Mouse (Mus musculus) right cerebral cortex, postnatal 10 days (tissue): Measurements from ENCODE around the gene Rpl23a.

Experiments used
- DNase-seq, 2 experiments: peaks; one replicate each; pipeline ENCODE4 v3.0.0; 2021; ENCODE audit warnings: low spot score in 2 of 2

The Rpl23a gene

GRCm38 (mm10) chr11:78167257-78167959, 16.0 kb downstream of the Rpl23a start:
- no peak for DNase-seq

GRCm38 (mm10) chr11:78166640-78167039, 16.7 kb downstream of the Rpl23a start:
- DNase-seq, result no peak

- no peak for DNase-seq
Observed at GRCm38 (mm10) chr11:78166161-78166560, 17.2 kb downstream of the Rpl23a start.

- DNase-seq, result peak; percentile 72 to 78
Observed at GRCm38 (mm10) chr11:78165761-78166109, 17.6 kb downstream of the Rpl23a start.

- peak; percentile 86 to 88 for DNase-seq
Observed at GRCm38 (mm10) chr11:78164924-78165760, 18.2 kb downstream of the Rpl23a start, which contains the start of gene Traf4. Gene Traf4 (minus strand): TSS chr11:78165589.

GRCm38 (mm10) chr11:78164604-78164923, 18.8 kb downstream of the Rpl23a start:
- no peak for DNase-seq

GRCm38 (mm10) chr11:78163681-78164603, 19.4 kb downstream of the Rpl23a start:
- peak; percentile 72 to 84 for DNase-seq

- no peak for DNase-seq
Observed at GRCm38 (mm10) chr11:78163045-78163444, 20.3 kb downstream of the Rpl23a start.

- peak; percentile 85 to 90 for DNase-seq
Observed at GRCm38 (mm10) chr11:78162504-78162903, 20.9 kb downstream of the Rpl23a start.

GRCm38 (mm10) chr11:78161968-78162367, 21.4 kb downstream of the Rpl23a start:
- peak; percentile 83 for DNase-seq

- DNase-seq, result no peak
Observed at GRCm38 (mm10) chr11:78161169-78161568, 22.2 kb downstream of the Rpl23a start.

- no peak for DNase-seq
Observed at GRCm38 (mm10) chr11:78160675-78161074, 22.7 kb downstream of the Rpl23a start.

GRCm38 (mm10) chr11:78160171-78160570, 23.2 kb downstream of the Rpl23a start:
- no peak for DNase-seq

GRCm38 (mm10) chr11:78159557-78159956, 23.8 kb downstream of the Rpl23a start:
- DNase-seq, result peak in 1 of 2 experiments; percentile 35

- DNase-seq, result peak; percentile 84
Observed at GRCm38 (mm10) chr11:78159096-78159495, 24.3 kb downstream of the Rpl23a start.

- DNase-seq, result no peak
Observed at GRCm38 (mm10) chr11:78156156-78156699, 27.2 kb downstream of the Rpl23a start.

GRCm38 (mm10) chr11:78155674-78156073, 27.7 kb downstream of the Rpl23a start:
- no peak for DNase-seq

- DNase-seq, result peak; percentile 39 to 52
Observed at GRCm38 (mm10) chr11:78153778-78154177, 29.6 kb downstream of the Rpl23a start.

- DNase-seq, result peak; percentile 93 to 95
Observed at GRCm38 (mm10) chr11:78152299-78153231, 30.8 kb downstream of the Rpl23a start.

- DNase-seq, result peak in 1 of 2 experiments; percentile 50
Observed at GRCm38 (mm10) chr11:78151161-78151560, 32.2 kb downstream of the Rpl23a start.
